Mouse (Mus musculus) cerebellum, adult 2 months (tissue): Measurements from ENCODE around the gene Paqr4.

Experiments
- CTCF ChIP-seq: fragments of 200-500 bp; IDR thresholded peaks from 2 replicates; pipeline ENCODE4 v1.5.1; 2011; ENCODE audit warnings: low read depth, mild to moderate bottlenecking, control low read depth, low read length, moderate library complexity, borderline replicate concordance; ENCODE audit not compliant: insufficient read depth
- POLR2A ChIP-seq: fragments of 200-500 bp; IDR thresholded peaks from 2 replicates; pipeline ENCODE4 v1.6.1; 2011; ENCODE audit warnings: low read length, control low read depth, borderline replicate concordance; ENCODE audit not compliant: insufficient read depth

DNA sequence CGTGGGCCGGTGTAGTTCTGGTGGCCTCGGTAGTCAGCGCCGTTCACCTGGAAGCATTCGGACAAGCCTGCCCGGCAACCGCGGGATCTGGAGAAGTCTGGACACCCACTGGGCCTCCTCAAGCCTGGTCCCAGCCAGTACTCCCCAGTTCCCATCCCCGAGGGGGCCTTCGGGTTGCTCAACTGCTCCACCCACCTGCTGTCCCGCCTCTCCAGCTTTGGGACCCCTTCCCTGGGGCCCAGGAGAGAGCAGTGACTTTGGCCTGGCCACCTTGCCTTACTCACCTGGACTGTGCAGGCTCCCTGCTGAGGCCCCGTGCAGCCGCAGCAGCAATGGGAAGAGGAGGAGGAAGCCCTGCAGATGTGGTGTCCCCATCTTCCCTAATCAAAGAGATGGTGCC lies 4.0 kb upstream of the Paqr4 start:
- TF ChIP-seq CTCF (no peak), POLR2A (no peak)
